Mouse (Mus musculus): ENCODE results near the gene Sqor.

Sqor gene

GRCm38 (mm10) chr2:122784701-122785100, 19.7 kb downstream of the Sqor start:
- no peak for DNase-seq (ENCODE audit: low spot score)

DNA sequence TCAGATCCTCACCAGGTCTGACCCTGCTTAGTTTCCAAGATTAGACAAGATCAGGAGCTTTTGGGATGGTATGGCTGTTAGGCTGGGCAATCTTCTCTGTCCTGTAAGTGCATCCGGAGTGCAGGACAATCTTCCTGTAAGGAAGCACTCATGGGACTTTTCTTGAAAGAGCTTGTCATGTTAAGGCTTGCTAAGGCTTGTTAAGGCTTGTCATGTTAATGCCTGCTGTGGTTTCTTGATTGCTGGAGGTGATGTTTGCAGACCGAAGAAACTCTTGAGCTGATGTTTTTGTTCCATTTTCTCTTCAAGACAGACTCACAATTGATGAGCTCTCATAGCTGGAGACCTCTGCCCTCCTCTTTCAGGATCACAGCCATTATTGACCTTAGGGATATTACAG, 21.1 kb downstream of the Sqor start:
- DNase-seq (ENCODE audit: low spot score), result no peak

DNA sequence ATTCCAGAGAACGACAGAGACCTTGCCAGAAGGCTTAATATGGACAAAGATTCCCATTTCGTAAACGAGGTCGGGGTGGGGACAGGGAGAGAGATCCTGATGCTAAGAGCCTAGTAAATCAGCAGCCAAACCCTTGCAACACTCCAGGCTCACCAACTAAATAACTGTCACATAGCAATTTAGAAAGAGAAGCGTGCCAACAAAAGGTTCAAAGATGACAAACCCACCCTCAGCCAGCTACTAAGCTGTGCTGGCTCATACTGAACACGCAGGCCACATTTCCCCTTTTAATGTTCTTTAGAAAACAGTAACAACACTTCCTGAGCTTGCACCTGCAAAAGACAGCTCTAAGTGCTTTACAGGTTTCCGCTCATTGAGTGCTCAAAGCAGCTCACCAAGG, 24.3 kb downstream of the Sqor start:
- no peak for DNase-seq (ENCODE audit: low spot score)

- no peak for DNase-seq (ENCODE audit: low spot score)
These were observed 24.7 kb downstream of the Sqor start for GRCm38 (mm10) chr2:122789730-122790129.

DNA sequence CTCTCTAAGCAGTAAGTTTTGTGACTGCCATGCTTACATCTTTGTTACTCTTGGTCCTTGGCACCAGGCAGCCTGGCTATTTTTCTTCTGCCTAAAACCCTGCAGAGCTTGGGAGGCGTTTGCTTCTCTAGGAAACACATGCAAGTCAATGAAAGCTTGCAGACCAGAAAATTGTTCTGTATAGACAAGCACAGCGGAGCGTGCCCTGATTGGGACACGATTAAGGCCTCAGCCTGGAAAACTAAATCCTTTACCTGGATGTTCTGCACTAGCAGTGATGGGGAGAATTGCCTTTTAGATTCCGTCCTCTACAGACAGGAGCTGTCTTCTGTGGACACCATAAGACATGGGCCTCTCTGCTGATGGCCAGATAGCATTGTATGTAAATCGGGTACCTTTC, 39.4 kb downstream of the Sqor start:
- no peak for DNase-seq (ENCODE audit: low spot score)

- DNase-seq (ENCODE audit: low spot score), result no peak
These were observed 41.0 kb downstream of the Sqor start for GRCm38 (mm10) chr2:122806040-122806439.

- no peak for DNase-seq (ENCODE audit: low spot score)
These were observed 44.0 kb downstream of the Sqor start for GRCm38 (mm10) chr2:122809027-122809426.

DNA sequence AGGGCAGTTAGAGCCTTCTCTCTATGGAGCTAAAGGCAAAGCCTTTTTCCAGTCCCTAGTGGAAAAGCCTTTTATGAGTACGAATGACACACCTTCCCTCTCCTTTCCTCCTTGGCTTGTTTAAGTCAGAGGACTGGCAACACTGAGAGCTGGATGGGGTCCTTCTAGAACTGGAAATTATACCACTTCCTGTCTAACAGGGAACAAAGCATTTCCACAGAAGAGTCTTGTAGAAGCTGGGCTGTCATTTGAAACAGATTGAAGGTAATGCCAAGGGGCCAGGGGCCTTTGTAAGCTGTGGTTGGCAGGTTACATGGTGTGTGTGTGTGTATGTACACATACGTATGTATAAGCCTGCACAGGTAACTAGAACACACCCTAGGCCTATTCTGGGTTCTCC, 51.9 kb downstream of the Sqor start:
- no peak for DNase-seq (ENCODE audit: low spot score)

DNA sequence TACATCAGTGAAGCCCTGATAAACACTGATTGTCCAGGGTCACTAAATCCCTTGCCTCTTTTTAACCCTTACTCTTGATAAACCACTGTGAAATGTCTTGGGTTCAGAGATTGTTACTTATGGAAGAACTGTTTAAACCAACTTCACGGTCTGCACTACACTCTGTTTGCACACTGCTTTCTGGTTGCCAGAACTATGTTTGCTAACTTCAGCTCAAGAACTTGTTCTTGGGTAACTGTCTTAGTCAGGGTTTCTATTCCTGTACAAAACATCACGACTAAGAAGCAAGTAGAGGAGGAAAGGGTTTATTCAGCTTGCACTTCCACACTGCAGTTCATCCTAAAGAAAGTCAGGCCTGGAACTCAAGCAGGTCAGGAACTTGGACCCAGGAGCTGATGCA, 56.2 kb downstream of the Sqor start:
- no peak for DNase-seq (ENCODE audit: low spot score)

DNA sequence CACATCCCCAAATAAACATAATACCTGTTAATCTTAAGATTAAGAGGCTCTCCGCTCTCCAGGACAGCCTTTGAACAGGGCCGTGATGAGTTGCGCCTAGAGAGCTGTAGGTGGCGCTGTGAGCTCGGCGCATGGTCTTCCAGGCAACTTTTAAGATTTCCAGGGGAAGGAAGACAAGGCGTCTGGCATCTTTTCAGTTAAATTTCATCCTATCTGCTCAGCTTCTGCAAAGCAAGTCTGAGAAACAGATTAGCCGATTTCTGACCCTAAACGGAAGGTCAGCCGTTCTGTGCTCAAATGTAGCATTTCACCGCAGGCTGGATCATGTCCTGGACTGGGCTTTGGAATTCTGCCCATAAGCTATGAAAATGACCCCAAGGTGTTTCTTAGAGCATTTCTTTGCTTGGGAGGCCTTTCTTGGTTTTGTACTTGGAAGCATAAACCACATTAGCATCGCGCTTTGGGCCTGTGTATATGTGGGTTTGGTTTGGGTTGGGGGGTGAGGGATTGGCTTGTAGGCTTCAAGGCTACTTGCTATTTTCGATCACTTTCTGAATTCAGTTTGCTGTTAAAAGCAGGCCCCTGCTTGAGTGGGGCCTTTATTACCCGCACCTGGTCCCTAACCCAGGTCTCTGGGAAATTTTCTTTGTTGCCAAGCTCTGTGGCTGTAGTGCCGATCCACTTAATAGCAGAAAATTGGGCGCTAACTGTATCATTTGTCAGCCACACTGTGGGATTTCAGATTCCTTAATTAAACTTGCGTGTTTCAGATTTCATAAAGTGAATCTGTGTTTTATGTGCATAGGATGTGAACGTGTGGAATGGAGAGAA, 60.6 kb downstream of the Sqor start:
- no peak for DNase-seq (ENCODE audit: low spot score)

- DNase-seq (ENCODE audit: low spot score), result no peak
These were observed 61.3 kb downstream of the Sqor start for GRCm38 (mm10) chr2:122826302-122826701.

DNA sequence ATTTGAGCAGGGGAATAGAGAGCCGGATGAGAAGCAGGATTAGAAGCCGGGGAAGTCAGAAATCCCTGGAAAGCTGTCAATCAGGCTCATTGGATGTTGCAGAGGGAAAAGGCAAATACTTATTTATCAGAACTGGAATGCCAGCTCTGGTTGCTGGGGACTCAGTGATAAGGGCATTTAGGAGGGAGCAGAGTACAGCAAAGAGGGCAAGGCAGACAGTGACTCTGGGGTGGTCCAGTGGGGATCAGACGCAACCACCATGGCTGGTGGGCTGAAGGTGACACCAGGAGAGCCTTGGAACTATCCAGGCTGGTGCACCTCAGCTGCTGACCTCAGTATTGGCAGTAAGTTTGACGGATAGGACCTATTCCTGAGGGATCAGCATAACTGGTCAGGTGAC, 89.6 kb downstream of the Sqor start:
- DNase-seq (ENCODE audit: low spot score), result no peak

GRCm38 (mm10) chr2:122855354-122855753, 90.3 kb downstream of the Sqor start:
- no peak for DNase-seq (ENCODE audit: low spot score)

Measured in spleen, adult 12 weeks (tissue).